In the genomic region with DNA sequence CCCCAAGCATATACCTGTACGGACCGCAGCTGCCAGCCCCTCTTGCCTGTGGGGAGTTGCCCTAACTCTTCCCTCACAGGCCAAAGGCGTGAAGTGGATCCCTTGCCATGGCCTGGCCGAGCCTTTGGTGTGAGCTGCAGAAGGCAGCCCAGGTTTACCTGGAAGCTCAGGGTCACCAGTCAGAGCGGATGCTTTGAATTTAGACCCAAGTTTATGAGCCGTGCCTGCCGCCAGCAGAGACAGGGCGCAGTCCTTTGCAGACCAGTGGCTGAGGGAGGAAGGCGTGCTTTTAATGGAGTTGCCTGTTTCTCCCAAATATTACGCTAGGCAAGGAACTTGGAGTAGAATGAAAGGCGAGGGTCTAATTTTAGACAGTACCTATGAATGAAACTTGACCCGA, we compare ENCODE assay signal across 20 mouse cellular contexts.
DNase-seq lines count a peak whose midpoint lies in the region; ATAC-seq and TF ChIP-seq lines count a peak whose summit lies in the region.
"Had no signal": no experiment of that assay in that cellular context is flagged by ENCODE, and none has a peak within 500 bp of the region (broad histone marks: within the 10 kb centered on the region; RNA-seq: fewer than 3 reads in every experiment).

No protein-coding gene starts in this region.

- H3K9me3 ChIP-seq in kidney, postnatal 0 days (replicated peaks; ENCODE audit: low read length) = no peaks in the 10 kb centered on the region
- H3K9me3 ChIP-seq in limb, embryonic 10.5 days (replicated peaks) = no peaks in the 10 kb centered on the region
- H3K9me3 ChIP-seq: embryonic facial prominence, embryonic 15.5 days; forebrain, embryonic 15.5 days; heart, embryonic 13.5 days; hindbrain, embryonic 13.5 days had no signal

- WGBS in bone marrow, adult 2 months = 75% methylated on average over 12 of the region's 12 CpGs
- WGBS in kidney, adult 2 months = 29% methylated on average over 12 of the region's 12 CpGs
- 31% methylated on average over 12 of the region's 12 CpGs for WGBS in kidney, postnatal 0 days
- 73% methylated on average over 12 of the region's 12 CpGs for WGBS in limb, embryonic 10.5 days

- no peak for TF ChIP-seq POLR2A in bone marrow, adult 2 months (IDR thresholded peaks at IDR 0.05; ENCODE audit: borderline replicate concordance, control insufficient read depth, low read depth, low read length)
- TF ChIP-seq POLR2A in kidney, adult 2 months (IDR thresholded peaks at IDR 0.05; ENCODE audit: low read depth, low read length) = no peak

- H3K9ac ChIP-seq in kidney, postnatal 0 days (ENCODE audit: low read depth, low read length) = no peak overlapping the region
- H3K9ac ChIP-seq: embryonic facial prominence, embryonic 15.5 days; forebrain, embryonic 15.5 days; heart, embryonic 13.5 days; hindbrain, embryonic 13.5 days had no signal

- H3K27ac ChIP-seq in bone marrow, adult 2 months (ENCODE audit: control insufficient read depth, insufficient read depth, low read depth, low read length, poor library complexity) = peak overlapping the region; percentile 10; the same call in 1 of the 2 replicates
- H3K27ac ChIP-seq in kidney, adult 2 months (ENCODE audit: insufficient read depth, low read depth, low read length) = no peak overlapping the region
- no peak overlapping the region for H3K27ac ChIP-seq in kidney, postnatal 0 days
- peak overlapping the region; percentile 6; the same call in 1 of the 2 replicates for H3K27ac ChIP-seq in limb, embryonic 10.5 days
- H3K27ac ChIP-seq: embryonic facial prominence, embryonic 15.5 days; forebrain, embryonic 15.5 days; heart, embryonic 13.5 days; hindbrain, embryonic 13.5 days; macrophage had no signal

- no peak for TF ChIP-seq CTCF in bone marrow, adult 2 months (IDR thresholded peaks at IDR 0.05; ENCODE audit: control insufficient read depth, insufficient read depth, low read length)
- TF ChIP-seq CTCF in kidney, adult 2 months (conservative IDR thresholded peaks at IDR 0.05; ENCODE audit: insufficient read depth, insufficient read length, low read depth, low read length) = no peak
- no peak for TF ChIP-seq CTCF in kidney, postnatal 0 days (IDR thresholded peaks at IDR 0.05; ENCODE audit: low read depth)

- no peaks in the 10 kb centered on the region for H3K36me3 ChIP-seq in kidney, adult 2 months (ENCODE audit: control insufficient read depth, insufficient read depth, low read length)
- H3K36me3 ChIP-seq in kidney, postnatal 0 days (ENCODE audit: insufficient read depth, low read length) = no peaks in the 10 kb centered on the region
- H3K36me3 ChIP-seq in limb, embryonic 10.5 days = no peaks in the 10 kb centered on the region
- H3K36me3 ChIP-seq: embryonic facial prominence, embryonic 15.5 days; forebrain, embryonic 15.5 days; heart, embryonic 13.5 days; hindbrain, embryonic 13.5 days had no signal

- H3K27me3 ChIP-seq in kidney, adult 2 months (replicated peaks; ENCODE audit: control insufficient read depth, insufficient read depth, low read length) = no peaks in the 10 kb centered on the region
- no peaks in the 10 kb centered on the region for H3K27me3 ChIP-seq in kidney, postnatal 0 days (ENCODE audit: insufficient read depth, low read length)
- no peaks in the 10 kb centered on the region for H3K27me3 ChIP-seq in limb, embryonic 10.5 days (ENCODE audit: low read depth, poor library complexity, severe bottlenecking)
- H3K27me3 ChIP-seq: CH12.LX; forebrain, embryonic 15.5 days; heart, embryonic 13.5 days; hindbrain, embryonic 13.5 days had no signal

- H3K4me3 ChIP-seq in bone marrow, adult 2 months (replicated peaks; ENCODE audit: control insufficient read depth, low read depth, low read length) = no peak overlapping the region
- H3K4me3 ChIP-seq in kidney, adult 2 months (ENCODE audit: insufficient read depth, low read depth, low read length) = no peak overlapping the region
- H3K4me3 ChIP-seq in kidney, postnatal 0 days (replicated peaks; ENCODE audit: low read depth, low read length) = no peak overlapping the region
- no peak overlapping the region for H3K4me3 ChIP-seq in limb, embryonic 10.5 days
- H3K4me3 ChIP-seq: embryonic facial prominence, embryonic 15.5 days; forebrain, embryonic 15.5 days; heart, embryonic 13.5 days; hindbrain, embryonic 13.5 days had no signal

- no peak overlapping the region for H3K4me2 ChIP-seq in kidney, postnatal 0 days (ENCODE audit: low read length)
- H3K4me2 ChIP-seq: embryonic facial prominence, embryonic 15.5 days; forebrain, embryonic 15.5 days; heart, embryonic 13.5 days; hindbrain, embryonic 13.5 days had no signal

- no peaks in the 10 kb centered on the region for H3K4me1 ChIP-seq in bone marrow, adult 2 months (ENCODE audit: control insufficient read depth, insufficient read depth, low read length)
- no peaks in the 10 kb centered on the region for H3K4me1 ChIP-seq in kidney, adult 2 months (ENCODE audit: control insufficient read depth, insufficient read depth, low read length)
- H3K4me1 ChIP-seq in kidney, postnatal 0 days (replicated peaks; ENCODE audit: insufficient read depth, low read length) = no peaks in the 10 kb centered on the region
- peaks cover 17% of the 10 kb centered on the region for H3K4me1 ChIP-seq in limb, embryonic 10.5 days
- H3K4me1 ChIP-seq: embryonic facial prominence, embryonic 15.5 days; forebrain, embryonic 15.5 days; heart, embryonic 13.5 days; hindbrain, embryonic 13.5 days had no signal

- intact Hi-C loops in heart, postnatal 10 days (cut with DNase I) = no loop called here

- DNase-seq in kidney, adult 2 months = peak; percentile 43
- DNase-seq in kidney, postnatal 0 days (ENCODE audit: low spot score) = peak; percentile 48
- DNase-seq in limb, embryonic 10.5 days (ENCODE audit: low spot score) = no peak
- DNase-seq in ovary, postnatal 36 days (ENCODE audit: low spot score) = no peak
- DNase-seq in layer of hippocampus, adult 9-11 months = no peak
- DNase-seq in heart, postnatal 10 days = no peak
- no peak for DNase-seq in adrenal gland, postnatal 4 days (ENCODE audit: low spot score in 2 of 2)
- DNase-seq: adrenal gland, adult 2 months; B cell, adult 2 months; cerebellum, adult 2 months; cerebellum, postnatal 25 days; gastrocnemius, postnatal 25 days; heart, adult 18-20 months had no signal

- ATAC-seq in kidney, postnatal 0 days (replicated peaks; ENCODE audit: low FRiP score, low read depth) = no peak
- ATAC-seq: forebrain, embryonic 15.5 days had no signal

Comparison
In these comparisons a context has a peak if more than half of its experiments do, and no peak if none do; other contexts are left out.
1. H3K27ac ChIP-seq: peak in bone marrow, adult 2 months (single experiment) and limb, embryonic 10.5 days (single experiment); none in kidney, adult 2 months (single experiment) and kidney, postnatal 0 days (single experiment).
2. DNase-seq: peak in kidney, adult 2 months (single experiment) and kidney, postnatal 0 days (single experiment); none in limb, embryonic 10.5 days (single experiment), ovary, postnatal 36 days (single experiment), layer of hippocampus, adult 9-11 months (single experiment), heart, postnatal 10 days (0 of 2) and adrenal gland, postnatal 4 days (0 of 2).